Mouse (Mus musculus) MEL (cell line): Measurements from ENCODE around the gene Sgsm2. TPM values are rescaled to one million over a fixed set of nuclear protein-coding genes. Genes with fewer than 3 reads are reported as not detected.

Source experiments
- DNase-seq: peaks from one replicate; pipeline ENCODE4 v3.0.0; 2011; ENCODE audit warnings: low read depth, low spot score
- H3K27ac ChIP-seq: 2 replicates; pipeline ENCODE4 v1.5.1; 2012; ENCODE audit warnings: low read depth, mild to moderate bottlenecking, control low read depth, low read length, moderate library complexity; ENCODE audit not compliant: control insufficient read depth
- H3K27me3 ChIP-seq, 2 experiments: fragments of 150-350 bp in 1 of 2; sonication (generic) in 1 of 2; 2 replicates each; pipeline ENCODE4 v1.6.1; 2012; ENCODE audit warnings: low read length in 2 of 2, mild to moderate bottlenecking in 2 of 2, improper control_type of control experiment in 1 of 2, moderate library complexity in 1 of 2; ENCODE audit not compliant: insufficient read depth in 2 of 2, control insufficient read depth in 1 of 2
- H3K36me3 ChIP-seq, 2 experiments: 2 replicates each; pipeline ENCODE4 v1.6.1; 2012 to 2014; ENCODE audit warnings: low read length in 2 of 2, improper control_type of control experiment in 1 of 2, inconsistent platforms in 1 of 2, mild to moderate bottlenecking in 1 of 2; ENCODE audit not compliant: insufficient read depth in 2 of 2, control insufficient read depth in 1 of 2
- H3K4me1 ChIP-seq, 2 experiments: fragments of 150-350 bp in 1 of 2; sonication (generic) in 1 of 2; 2 replicates each; pipeline ENCODE4 v1.6.1; 2012; ENCODE audit warnings: low read length in 2 of 2, improper control_type of control experiment in 1 of 2, mild to moderate bottlenecking in 1 of 2; ENCODE audit not compliant: insufficient read depth in 2 of 2, control insufficient read depth in 1 of 2
- H3K4me3 ChIP-seq, 2 experiments: fragments of 150-350 bp in 1 of 2; sonication (generic) in 1 of 2; 2 replicates each; pipeline ENCODE4 v1.5.1; 2012; ENCODE audit warnings: low read depth in 2 of 2, low read length in 2 of 2, mild to moderate bottlenecking in 2 of 2, moderate library complexity in 2 of 2, control low read depth in 1 of 2, improper control_type of control experiment in 1 of 2; ENCODE audit not compliant: control insufficient read depth in 1 of 2, insufficient read depth in 1 of 2
- H3K79me2 ChIP-seq: 2 replicates; pipeline ENCODE4 v1.6.1; 2012; ENCODE audit warnings: mild to moderate bottlenecking, low read length, moderate library complexity; ENCODE audit not compliant: control insufficient read depth, poor library complexity, insufficient read depth
- H3K9ac ChIP-seq: 2 replicates; pipeline ENCODE4 v1.6.1; 2012; ENCODE audit warnings: low read depth, mild to moderate bottlenecking, control low read depth, low read length, moderate library complexity; ENCODE audit not compliant: control insufficient read depth, poor library complexity, severe bottlenecking
- H3K9me3 ChIP-seq: fragments of 150-350 bp; sonication (generic); replicated peaks from 2 replicates; pipeline ENCODE4 v1.6.1; 2012; ENCODE audit warnings: mild to moderate bottlenecking, low read length, improper control_type of control experiment, moderate library complexity; ENCODE audit not compliant: insufficient read depth
- E2F4 ChIP-seq: IDR thresholded peaks from 2 replicates; pipeline ENCODE4 v1.6.1; 2011; ENCODE audit warnings: low read depth, low read length, improper control_type of control experiment, borderline replicate concordance
- ELF1 ChIP-seq: IDR thresholded peaks from 2 replicates; pipeline ENCODE4 v1.6.1; 2014; ENCODE audit warnings: low read depth, mild to moderate bottlenecking, inconsistent platforms, low read length, improper control_type of control experiment, moderate library complexity
- EP300 ChIP-seq, 2 experiments: IDR thresholded peaks; 2 replicates each; pipeline ENCODE4 v1.6.1; 2011; ENCODE audit warnings: improper control_type of control experiment in 2 of 2, low read length in 2 of 2, low read depth in 1 of 2, mild to moderate bottlenecking in 1 of 2
- ETS1 ChIP-seq: IDR thresholded peaks from 2 replicates; pipeline ENCODE4 v1.6.1; 2012; ENCODE audit warnings: low read depth, mild to moderate bottlenecking, inconsistent platforms, low read length, improper control_type of control experiment, moderate library complexity
- GATA1 ChIP-seq: IDR thresholded peaks from 2 replicates; pipeline ENCODE4 v1.6.1; 2011; ENCODE audit warnings: low read depth, low read length, improper control_type of control experiment
- JUND ChIP-seq: IDR thresholded peaks from 2 replicates; pipeline ENCODE4 v1.6.1; 2011; ENCODE audit warnings: low read depth, mild to moderate bottlenecking, improper control_type of control experiment, low read length
- MAZ ChIP-seq: IDR thresholded peaks from 2 replicates; pipeline ENCODE4 v1.6.1; 2012; ENCODE audit warnings: low read depth, mild to moderate bottlenecking, inconsistent platforms, low read length, improper control_type of control experiment
- MXI1 ChIP-seq: IDR thresholded peaks from 2 replicates; pipeline ENCODE4 v1.6.1; 2011; ENCODE audit warnings: mild to moderate bottlenecking, low read depth, low read length, improper control_type of control experiment
- NELFE ChIP-seq: IDR thresholded peaks from 2 replicates; pipeline ENCODE4 v1.6.1; 2011; ENCODE audit warnings: low read depth, low read length, improper control_type of control experiment
- NRF1 ChIP-seq: IDR thresholded peaks from 2 replicates; pipeline ENCODE4 v1.6.1; 2014; ENCODE audit warnings: low read depth, mild to moderate bottlenecking, inconsistent platforms, low read length, improper control_type of control experiment, moderate library complexity; ENCODE audit not compliant: poor library complexity, insufficient read depth, severe bottlenecking
- SMC3 ChIP-seq: IDR thresholded peaks from 2 replicates; pipeline ENCODE4 v1.6.1; 2011; ENCODE audit warnings: low read depth, low read length, improper control_type of control experiment
- TAL1 ChIP-seq: IDR thresholded peaks from 2 replicates; pipeline ENCODE4 v1.6.1; 2012; ENCODE audit warnings: mild to moderate bottlenecking, inconsistent platforms, low read length, moderate library complexity, mixed read lengths
- TBP ChIP-seq: IDR thresholded peaks from 2 replicates; pipeline ENCODE4 v1.8.0; 2011; ENCODE audit warnings: low read depth, low read length, improper control_type of control experiment
- UBTF ChIP-seq: IDR thresholded peaks from 2 replicates; pipeline ENCODE4 v1.6.1; 2012; ENCODE audit warnings: low read depth, mild to moderate bottlenecking, inconsistent platforms, low read length, improper control_type of control experiment, moderate library complexity, borderline replicate concordance; ENCODE audit not compliant: insufficient read depth
- USF1 ChIP-seq: IDR thresholded peaks from 2 replicates; pipeline ENCODE4 v1.6.1; 2014; ENCODE audit warnings: low read depth, mild to moderate bottlenecking, inconsistent platforms, low read length, improper control_type of control experiment, moderate library complexity
- ZC3H11A ChIP-seq: IDR thresholded peaks from 2 replicates; pipeline ENCODE4 v1.6.1; 2012; ENCODE audit warnings: low read depth, mild to moderate bottlenecking, inconsistent platforms, low read length, improper control_type of control experiment
- ZKSCAN1 ChIP-seq: IDR thresholded peaks from 2 replicates; pipeline ENCODE4 v1.6.1; 2012; ENCODE audit warnings: low read depth, mild to moderate bottlenecking, inconsistent platforms, low read length, improper control_type of control experiment, moderate library complexity
- ZMIZ1 ChIP-seq: IDR thresholded peaks from 2 replicates; pipeline ENCODE4 v1.6.1; 2012; ENCODE audit warnings: low read depth, mild to moderate bottlenecking, inconsistent platforms, low read length, improper control_type of control experiment, moderate library complexity
- ZNF384 ChIP-seq: IDR thresholded peaks from 2 replicates; pipeline ENCODE4 v1.6.1; 2012; ENCODE audit warnings: low read depth, mild to moderate bottlenecking, inconsistent platforms, low read length, improper control_type of control experiment
- polyA plus RNA-seq, 2 experiments: library from polyadenylated mRNA; stranded (reverse) in 1 of 2; unstranded in 1 of 2; fragments of >175 nt in 1 of 2; fragments of >200 nt in 1 of 2; gene quantifications; 2 replicates each; pipeline versions ENCODE4 v1.2.1 to v1.2.4; 2012; ENCODE audit warnings: low replicate concordance in 2 of 2, low read depth in 1 of 2; ENCODE audit not compliant: insufficient read length in 2 of 2, insufficient read depth in 1 of 2, missing spikeins in 1 of 2
- total RNA-seq: library from RNA; depleted of rRNA; stranded (reverse); fragments of 300-350 nt; gene quantifications from 2 replicates; pipeline ENCODE4 v1.2.3, GENCODE M21; 2012

The Sgsm2 gene
- total and polyA plus RNA-seq, 3 experiments = 7.2 to 15.1 TPM; not detected in 1

DNA sequence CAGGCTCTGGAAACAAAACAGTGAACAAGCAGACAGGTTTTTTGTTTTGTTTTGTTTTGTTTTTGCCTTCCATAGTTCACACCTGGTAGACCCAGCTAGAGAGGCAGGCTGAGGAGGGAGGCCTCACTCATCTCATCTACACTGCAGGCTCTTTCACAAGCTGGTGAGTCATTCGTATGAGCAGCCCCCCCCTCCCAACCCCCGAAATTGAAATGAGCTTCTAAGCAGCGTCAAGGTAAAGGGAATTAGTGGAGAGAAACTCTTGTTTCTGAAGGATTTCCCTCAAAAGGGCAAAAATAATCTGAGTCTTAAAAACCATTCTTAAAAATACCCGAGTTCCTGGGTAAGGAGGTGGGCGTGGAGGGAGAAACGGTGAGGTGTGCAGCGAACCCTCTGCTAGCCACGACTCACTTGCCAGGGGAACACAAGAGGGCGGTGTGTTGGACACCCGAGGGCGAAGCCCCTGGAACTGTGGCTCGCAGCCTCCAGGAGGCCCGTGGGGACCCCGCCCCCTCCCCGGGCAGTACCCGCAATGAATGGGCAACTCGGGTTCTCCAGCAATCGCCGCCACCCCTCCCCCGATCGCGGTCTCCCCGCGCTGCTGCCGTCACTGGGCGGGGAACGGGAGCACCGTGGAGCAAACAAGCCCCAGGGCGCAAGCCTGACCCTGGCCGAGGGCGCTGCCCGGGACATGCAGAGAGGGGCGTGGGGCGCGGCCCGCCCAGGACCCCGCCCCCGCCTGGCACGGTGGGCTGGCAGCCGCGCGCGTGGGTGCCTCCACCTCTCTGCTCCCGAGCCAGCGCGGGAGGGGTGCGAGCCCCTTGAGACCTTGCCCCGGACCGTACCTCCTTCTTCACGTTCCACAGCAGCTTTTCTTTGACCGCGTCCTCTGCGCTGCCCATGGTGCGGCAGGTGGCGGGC is 620 bp downstream of the Sgsm2 start (continued):
- TF ChIP-seq E2F4 = no peak
- TF ChIP-seq ETS1 = peak; percentile 7; the same call in 1 of the 2 replicates
- TF ChIP-seq USF1 = no peak; the same call in 1 of the 2 replicates
- TF ChIP-seq ZNF384 = no peak
- peak; percentile 65 for TF ChIP-seq MXI1
- TF ChIP-seq ZC3H11A = no peak
- TF ChIP-seq SMC3 = peak; percentile 36
- no peak for TF ChIP-seq GATA1
- TF ChIP-seq ELF1 = no peak
- no peak for TF ChIP-seq ZMIZ1
- peak; percentile 55; the same call in 1 of the 2 replicates for TF ChIP-seq MAZ
- no peak for TF ChIP-seq TAL1

DNA sequence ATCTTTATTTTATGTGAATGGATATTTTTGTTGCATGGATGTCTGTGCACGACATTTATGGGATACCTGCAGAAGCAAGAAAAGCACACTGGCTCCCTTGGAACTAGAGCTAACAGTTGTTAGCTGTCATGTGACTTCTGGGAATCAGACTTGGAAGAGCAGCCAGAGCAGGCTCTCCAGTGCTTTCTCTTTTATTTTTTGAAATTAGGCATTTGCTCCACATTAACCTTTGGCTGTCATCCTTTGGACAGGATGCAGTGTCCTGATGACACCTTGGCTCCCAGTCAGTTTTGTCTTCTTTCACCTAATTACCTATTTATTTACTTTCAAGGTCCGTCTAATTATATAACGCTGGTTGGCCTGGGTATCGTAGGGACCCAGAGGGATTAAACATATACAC is 2.2 kb downstream of the Sgsm2 start:
- TF ChIP-seq ZC3H11A = no peak
- TF ChIP-seq UBTF = no peak
- no peak for TF ChIP-seq JUND
- TF ChIP-seq TBP = no peak
- no peak for TF ChIP-seq NELFE
- TF ChIP-seq GATA1 = no peak
- TF ChIP-seq ZNF384 = no peak
- TF ChIP-seq ZMIZ1 = no peak
- TF ChIP-seq EP300 (IDR thresholded peaks at IDR 0.05; ENCODE audit: low read depth in 1 of 2, low read length in 2 of 2) = no peak
- TF ChIP-seq NRF1 = no peak
- TF ChIP-seq ZKSCAN1 = no peak
- TF ChIP-seq E2F4 = no peak
- TF ChIP-seq MAZ = no peak
- Histone ChIP-seq H3K4me1 (peaks cover 0 to 2% of the 10 kb centered on the region in 2 experiments; a peak in 2 of 4 replicates), H3K4me3 (no peak overlapping the region), H3K36me3 (peaks cover 2 to 5% of the 10 kb centered on the region in 2 experiments; a peak in 3 of 4 replicates), H3K27ac (no peak overlapping the region), H3K27me3 (no peaks in the 10 kb centered on the region), H3K79me2 (peaks cover 29% of the 10 kb centered on the region), H3K9me3 (no peaks in the 10 kb centered on the region), H3K9ac (no peak overlapping the region)
- DNase-seq = no peak
